Mouse (Mus musculus): ENCODE measurements around the gene Frmd8. TPM values are rescaled to one million over a fixed set of nuclear protein-coding genes. Genes with fewer than 3 reads are reported as not detected.
A peak's percentile ranks its signal among the peaks of the same experiment; 100 is the strongest.

The Frmd8 gene
- total RNA-seq, 2 experiments from 2014 or later = 6.0 to 9.2 TPM

DNA sequence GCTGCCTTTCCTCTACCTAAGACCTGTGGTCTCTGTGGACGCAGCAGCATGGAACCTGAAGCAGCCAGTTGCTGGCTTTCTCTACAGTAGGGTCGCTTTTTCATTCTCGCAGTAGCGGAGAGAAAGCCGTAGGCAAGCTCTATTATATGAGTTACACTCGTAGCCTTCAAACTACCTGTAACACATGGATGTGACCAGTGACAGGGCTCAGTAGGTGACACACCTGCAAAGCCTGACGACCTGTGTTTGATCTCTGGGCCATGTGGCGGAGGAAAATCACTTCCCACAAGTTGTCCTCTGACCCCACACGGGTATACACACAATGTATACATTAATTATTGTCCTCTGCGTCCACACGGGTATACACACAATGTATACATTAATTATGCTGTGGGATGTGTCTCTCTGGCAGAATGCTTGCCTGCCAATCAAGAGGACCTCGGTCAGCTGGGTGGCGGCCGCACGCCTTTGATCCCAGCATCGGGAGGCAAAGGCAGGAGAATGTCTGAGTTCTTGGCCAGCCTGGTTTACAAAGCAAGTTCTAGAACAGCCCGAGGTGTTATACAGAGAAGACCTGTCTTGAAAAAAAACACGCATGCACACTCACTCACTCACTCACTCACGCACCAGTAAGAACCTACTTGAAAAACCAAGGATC is 45.0 kb downstream of the Frmd8 start:
- no peak for ATAC-seq (replicated peaks; ENCODE audit: low FRiP score, poor library complexity, severe bottlenecking)

DNA sequence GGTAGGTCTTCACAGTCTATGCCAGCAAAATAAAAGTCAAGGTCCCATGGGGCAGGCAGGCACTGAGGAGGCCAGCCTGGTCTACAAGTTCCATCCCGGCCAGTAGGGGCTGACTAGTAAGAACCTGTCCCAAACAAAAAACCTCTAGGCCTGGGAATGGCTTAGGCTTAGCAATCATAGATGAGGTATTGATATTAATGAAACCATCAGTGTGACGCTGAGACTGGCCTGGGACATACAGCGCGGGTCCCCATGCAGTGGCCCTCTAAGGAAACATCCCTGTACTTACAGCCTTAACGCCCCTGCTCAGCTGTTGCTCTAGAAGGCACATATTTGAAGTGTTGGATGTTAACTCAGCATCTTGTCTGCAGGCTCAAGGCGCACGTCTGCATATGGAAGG is 46.2 kb downstream of the Frmd8 start:
- no peak for ATAC-seq (replicated peaks; ENCODE audit: low FRiP score, poor library complexity, severe bottlenecking)

DNA sequence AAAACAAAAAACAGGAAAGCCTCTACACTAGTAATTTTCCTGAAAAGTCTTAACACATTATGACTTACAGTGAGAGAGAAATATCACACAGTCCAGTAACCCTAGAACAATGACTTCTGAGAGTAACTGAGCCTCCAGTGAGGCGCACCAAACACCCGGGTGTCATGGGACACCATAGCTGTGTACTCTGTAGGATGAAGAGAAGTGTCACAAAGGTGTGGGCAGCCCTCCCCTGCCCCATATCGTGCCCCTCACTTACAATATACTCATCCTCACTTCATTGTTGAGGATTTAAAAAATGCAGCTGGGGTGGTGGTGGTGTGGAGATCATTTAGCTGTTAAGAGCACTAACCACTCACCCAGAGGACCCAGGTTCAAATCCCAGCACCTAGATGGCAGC is 46.9 kb downstream of the Frmd8 start:
- no peak for ATAC-seq (replicated peaks; ENCODE audit: low FRiP score, poor library complexity, severe bottlenecking)

DNA sequence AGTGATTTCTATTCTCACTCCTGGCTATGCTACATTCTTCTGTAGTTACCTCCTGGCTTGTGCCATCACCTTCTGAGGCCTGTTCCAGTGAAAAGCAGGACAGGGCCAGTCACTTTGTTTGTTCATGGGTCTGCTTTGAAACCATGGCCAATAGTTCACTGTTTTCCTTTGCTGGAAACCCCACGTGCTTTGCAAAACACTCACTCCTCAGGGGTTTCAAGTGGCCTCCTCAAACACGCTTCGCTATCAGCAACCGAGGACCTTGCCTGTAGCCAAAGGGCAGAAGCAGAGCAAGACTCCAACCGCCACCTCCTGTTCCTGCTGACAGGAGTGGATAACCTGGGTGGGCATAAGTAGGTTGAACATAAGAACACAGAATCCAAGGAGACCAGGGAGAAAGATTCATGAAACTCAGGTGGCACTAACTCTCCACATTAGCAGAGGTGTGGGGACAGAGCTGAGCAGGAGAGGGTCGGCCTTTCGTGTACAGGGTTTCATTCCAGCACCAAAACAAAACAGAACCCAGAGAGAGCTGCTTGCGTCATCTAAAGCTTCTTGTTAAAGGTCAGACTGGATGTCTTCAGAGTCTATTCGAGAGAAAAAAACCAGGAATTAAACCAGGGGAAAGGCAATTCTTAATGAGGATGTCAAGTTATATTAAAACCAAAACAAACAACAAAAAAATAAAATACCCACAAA is 47.5 kb downstream of the Frmd8 start:
- no peak for ATAC-seq (replicated peaks; ENCODE audit: low FRiP score, poor library complexity, severe bottlenecking)

DNA sequence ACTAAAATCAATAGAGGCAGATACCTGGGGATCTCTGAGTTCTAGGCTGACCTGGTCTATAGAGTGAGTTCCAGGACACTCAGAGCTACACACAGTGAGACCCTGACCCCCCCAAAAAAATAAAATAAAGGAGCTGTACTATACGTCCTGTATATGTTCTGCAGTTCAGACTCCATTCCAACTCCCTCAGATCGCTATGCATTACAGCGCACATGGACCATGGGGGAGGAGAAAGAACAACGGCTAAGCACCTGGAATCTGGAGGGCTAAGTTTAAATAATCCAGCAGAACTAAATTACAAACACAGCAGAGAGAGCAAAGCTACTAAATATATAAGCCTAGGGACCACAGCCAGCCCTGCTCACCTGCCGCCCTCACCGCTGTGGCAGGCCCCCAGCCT is 48.0 kb downstream of the Frmd8 start:
- no peak for ATAC-seq (replicated peaks; ENCODE audit: low FRiP score, poor library complexity, severe bottlenecking)

DNA sequence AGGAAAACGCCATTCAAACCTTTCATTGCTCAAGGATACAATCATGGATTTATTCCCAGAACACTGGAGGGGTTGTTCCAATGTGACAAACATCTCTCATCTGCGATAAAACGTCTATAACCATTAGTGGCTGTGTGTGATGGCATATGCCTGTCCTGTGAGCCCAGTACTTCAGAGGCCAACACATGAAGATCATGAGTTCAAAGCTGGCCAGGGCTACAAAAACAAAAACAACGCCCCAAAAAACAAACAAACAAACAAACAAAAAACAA is 48.4 kb downstream of the Frmd8 start:
- ATAC-seq (replicated peaks; ENCODE audit: low FRiP score, poor library complexity, severe bottlenecking) = no peak

DNA sequence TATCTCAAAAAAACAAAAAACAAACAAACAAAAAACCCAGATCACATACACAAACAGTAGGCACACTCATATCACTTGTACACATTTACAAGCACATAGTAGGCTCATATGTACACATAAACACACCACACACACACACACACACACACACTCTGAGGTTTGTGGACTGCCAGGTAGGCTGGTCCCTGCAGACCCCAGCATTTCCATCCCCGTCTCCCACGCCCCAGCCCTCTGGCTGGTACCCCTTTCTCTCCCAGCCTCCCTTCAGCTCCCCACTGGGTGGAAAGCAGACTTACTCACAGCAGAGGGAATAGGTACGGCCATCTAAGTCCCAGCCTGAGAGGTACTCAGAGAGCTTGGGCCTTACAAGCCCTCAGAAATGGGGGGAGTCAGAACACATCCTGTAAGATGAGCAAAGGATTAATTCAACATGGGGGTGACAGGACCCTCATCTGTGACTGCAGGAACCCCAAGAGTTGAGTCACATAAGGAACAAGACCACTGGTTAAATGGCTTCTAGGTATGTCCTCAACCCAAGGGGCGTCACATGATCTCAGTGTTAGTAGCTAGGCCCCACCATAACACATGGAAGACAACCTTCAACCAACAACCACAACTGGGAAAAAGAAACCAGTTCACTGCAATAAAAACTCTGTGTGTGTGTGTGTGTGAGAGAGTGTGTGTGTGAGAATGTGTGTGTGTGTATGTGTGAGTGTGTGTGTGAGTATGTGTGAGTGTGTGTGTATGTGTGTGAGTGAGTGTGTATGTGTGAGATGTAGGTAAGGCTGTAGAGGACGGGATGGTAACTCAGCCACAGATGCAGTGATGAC is 49.0 kb downstream of the Frmd8 start:
- no peak for ATAC-seq (replicated peaks; ENCODE audit: low FRiP score, poor library complexity, severe bottlenecking)

DNA sequence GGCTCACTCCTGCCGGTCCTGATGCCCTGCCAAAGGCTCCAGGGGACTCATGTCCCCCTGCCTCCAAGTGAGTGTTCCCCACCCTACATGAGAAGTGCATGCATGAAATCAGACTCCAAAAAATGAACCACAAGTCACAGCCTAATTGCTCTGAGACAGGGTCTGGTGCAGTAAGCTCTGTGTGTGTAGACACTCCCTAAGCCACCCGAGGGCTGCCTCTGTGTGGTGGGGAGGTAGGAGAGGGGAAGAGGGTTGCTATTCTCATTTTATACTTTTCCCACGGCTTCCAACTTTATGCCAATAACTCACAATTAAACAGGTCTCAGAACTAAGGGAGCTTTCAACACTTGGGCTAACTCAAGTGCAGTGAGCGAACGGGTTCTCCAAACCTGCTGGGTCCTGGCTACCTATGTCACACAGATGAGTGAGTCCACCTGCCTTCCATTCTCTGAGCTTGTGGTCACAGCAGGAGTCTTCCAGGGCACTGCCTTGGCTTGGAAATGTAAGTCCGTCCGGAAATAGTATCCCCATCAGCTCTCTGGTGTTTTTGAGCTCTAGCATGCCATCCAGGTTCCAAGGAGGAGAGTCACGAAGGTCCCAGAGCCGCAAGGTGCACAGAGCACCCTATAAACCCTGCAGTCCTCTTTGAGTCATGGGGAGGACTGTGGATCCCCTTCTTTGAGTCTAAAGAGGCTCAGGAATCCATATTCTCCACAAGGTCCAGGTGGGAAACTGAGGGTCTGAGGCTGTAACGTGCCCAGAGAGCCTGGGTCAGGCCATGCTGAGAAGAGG is 50.1 kb downstream of the Frmd8 start:
- ATAC-seq (replicated peaks; ENCODE audit: low FRiP score, poor library complexity, severe bottlenecking) = no peak

DNA sequence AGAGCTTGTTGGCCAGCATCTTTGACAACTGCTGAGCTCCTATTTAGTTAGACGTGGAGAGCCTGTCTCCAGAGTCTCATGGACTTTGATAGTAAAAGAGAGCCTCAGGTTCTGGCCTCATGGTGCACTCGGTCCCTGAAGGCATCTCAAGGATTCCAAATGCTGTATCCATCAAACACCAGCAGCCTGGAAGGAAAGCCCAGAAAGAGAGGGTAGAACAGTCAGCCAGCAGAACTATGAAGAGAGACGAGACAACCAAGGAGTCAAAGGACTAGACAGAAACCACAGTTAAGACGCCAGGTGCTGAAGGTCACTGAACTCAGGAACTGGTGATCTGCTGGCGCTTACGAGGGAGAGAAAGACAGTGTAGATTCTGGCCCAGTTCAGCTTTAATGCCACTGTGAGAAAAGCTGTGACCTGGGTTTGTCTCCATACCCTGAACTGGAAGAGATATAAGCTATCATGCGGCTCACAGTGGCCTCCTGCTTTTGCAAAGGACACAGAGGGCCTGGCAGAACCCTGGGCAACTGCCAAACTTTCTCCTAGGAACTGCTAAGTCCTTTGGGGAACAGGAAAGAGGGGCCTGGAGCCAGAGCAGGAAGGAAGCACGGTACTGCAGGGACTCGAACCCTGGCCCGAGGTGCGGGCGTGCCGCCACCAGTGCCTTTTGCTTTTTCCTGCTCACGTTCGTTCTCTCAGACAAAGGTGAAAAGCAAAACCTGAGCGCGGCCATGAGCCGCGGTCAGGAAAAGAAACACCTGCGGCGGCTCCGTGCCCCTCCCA is 50.8 kb downstream of the Frmd8 start:
- no peak for ATAC-seq (replicated peaks; ENCODE audit: low FRiP score, poor library complexity, severe bottlenecking)

DNA sequence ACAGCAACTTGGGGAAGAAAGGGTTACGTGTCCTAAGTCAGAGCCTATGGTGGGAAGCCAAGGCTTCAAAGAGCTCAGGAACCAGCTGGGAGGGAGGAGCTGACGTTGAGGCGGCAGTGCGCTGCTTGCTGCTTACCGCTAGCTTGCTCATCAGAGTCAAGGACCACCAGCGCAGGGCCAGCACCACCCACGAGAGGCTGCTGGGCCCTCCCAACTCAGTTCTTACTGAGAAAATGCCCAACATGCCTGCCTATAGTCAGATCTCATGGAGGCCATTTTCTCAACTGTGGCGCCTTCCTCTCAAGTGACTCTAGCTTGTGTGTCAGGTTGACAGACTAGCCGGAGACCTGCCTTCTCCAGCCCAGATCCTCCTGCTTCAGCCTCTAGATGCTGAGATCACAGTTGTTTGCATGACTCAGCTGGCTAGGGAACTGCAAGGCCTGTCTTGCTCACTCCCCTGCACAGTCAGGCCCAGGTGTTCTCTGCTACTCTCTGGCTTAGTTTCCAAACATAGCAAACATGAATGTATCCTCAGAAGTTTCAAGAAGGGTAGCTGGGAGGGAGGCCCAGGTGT is 51.7 kb downstream of the Frmd8 start:
- peak; percentile 20; the same call in 1 of the 2 replicates for ATAC-seq (replicated peaks; ENCODE audit: low FRiP score, poor library complexity, severe bottlenecking)

DNA sequence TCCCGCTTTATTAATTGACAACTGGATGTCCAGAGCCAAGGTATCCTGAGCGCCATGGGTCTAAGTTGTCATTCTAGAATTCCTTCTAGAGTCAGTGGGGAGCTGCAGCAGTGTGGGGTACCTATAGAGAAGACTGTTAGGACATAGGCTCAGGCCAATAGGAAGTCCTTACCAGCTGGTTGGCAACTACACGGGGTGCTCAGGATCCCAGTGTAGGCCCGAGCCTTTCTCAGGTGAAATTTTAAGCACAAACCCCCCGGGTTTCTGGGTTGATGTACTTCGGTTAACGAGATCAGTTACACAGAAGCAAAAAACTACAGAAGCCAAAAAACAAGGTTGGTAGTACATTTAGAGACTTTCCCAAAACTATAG is 52.3 kb downstream of the Frmd8 start:
- ATAC-seq (replicated peaks; ENCODE audit: low FRiP score, poor library complexity, severe bottlenecking) = no peak

DNA sequence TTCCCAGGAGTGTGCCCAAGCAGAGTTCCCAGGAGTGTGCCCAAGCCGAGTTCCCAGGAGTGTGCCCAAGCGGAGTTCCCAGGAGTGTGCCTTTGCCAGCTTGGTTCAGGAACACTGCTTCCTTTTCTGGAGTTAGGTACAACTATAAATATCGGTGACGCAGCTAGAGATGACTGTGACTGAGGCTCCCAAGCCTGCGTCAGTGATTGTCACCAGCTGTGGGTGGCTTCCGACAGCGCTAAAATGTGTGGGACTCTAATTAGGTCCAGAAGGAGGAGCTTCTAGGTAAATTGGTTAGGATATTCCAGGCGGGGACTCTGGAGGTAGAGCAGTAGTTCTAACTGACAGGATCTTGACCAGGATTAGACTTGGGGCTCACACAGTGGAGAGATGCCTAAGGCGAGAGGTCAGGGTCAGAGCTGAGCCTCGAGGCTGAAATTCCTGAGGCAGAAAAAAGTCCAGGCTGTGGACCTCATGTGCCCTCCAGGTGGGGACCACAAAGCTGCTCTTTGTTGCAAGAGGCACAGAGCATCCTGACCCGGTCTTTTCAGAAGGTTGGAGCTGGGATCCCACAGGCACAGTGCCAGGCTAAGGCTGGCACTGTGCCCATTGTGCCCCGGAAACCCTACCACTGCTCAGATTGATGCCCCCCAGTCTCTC is 52.8 kb downstream of the Frmd8 start:
- no peak for ATAC-seq (replicated peaks; ENCODE audit: low FRiP score, poor library complexity, severe bottlenecking)

DNA sequence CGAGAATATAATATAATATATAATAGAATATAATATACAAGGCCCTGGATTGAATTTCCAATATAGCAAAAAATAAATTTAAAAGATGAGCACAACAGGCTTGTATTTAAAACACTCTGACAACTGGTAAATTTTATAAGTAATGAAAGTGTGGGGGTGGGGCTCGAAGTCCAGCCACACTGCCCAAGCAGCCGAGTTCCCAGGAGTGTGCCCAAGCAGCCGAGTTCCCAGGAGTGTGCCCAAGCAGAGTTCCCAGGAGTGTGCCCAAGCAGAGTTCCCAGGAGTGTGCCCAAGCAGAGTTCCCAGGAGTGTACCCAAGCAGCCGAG is 53.3 kb downstream of the Frmd8 start:
- ATAC-seq (replicated peaks; ENCODE audit: low FRiP score, poor library complexity, severe bottlenecking) = no peak

DNA sequence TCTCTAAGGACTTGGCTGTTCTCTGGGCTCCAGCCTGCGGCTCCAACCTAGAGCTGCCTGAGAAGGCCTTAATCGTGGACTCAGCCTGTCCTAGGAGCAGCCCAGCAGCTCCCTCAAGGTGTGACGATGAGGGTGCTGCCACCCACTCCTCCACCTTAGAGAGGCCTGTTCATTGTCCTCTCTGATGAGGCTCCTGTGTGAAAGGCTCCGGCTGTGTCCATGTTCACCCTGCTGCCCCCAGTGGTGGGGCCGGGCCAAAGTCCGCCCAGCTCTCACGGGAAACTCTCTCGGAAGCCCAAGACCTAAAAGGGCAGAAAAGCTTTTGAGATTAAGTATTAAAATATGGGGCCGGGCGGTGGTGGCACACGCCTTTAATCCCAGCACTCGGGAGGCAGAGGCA is 55.5 kb downstream of the Frmd8 start:
- no peak for ATAC-seq (replicated peaks; ENCODE audit: low FRiP score, poor library complexity, severe bottlenecking)

DNA sequence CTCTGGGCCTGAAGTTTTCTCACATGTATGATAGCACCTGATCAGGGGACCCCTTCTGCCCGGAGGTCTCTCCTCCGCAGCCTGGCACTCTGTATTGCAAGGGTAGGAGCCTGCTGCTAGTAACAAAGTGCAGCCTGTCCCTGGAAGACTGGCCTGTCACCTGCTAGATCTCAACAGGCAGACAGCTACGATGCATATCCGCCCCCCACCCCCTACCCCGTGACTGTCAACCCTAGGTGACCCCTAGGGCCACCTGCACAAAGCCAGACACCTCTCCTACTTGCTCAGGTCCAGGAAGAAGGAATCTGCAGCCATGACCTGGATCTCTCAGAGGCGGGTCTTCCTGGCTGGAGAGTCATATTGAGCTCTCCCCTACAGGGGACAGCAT is 56.5 kb downstream of the Frmd8 start:
- ATAC-seq (replicated peaks; ENCODE audit: low FRiP score, poor library complexity, severe bottlenecking) = no peak

DNA sequence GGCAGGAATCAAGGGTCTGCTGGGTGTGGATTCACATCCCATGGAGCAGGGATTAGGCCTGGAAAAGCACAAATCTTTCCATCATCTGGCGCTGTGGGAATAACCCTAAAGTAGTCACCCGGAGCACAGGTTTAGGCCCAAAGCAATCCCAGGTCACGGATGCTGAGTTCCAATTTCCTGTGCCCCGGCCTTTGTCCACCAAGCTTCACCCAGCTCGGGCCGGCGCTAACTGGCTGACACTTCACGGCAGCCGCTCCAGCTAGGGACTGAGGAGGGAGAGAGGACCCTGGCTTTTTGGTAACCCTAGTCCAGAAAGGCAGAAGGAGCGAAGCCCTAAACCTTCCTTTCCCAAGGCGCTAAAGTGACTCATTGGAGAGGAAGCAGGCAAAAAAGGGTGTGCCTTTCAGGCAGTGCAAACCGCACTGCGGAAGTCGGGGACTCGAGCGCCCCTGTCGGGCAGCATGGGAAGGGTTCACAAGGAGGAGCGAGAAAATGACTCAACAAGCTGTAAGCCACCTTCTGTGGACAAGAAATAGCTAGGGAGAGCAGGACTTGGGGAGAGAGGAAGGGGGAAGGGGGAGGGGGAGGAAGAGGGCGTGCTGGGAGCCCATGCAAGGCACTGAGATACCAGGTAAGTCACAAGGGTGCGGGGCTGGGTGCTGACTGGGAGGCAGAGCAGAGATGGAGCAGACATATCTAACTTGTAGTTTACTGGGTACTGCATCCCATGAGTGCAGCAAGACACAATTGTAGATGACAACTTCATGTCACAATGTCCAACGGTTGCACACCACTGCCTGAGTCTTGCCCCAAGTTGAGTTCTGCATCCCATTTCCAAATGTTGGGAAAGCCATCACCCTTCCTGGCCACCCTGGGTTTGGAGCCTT is 57.1 kb downstream of the Frmd8 start:
- peak; percentile 99 for ATAC-seq (replicated peaks; ENCODE audit: low FRiP score, poor library complexity, severe bottlenecking)

DNA sequence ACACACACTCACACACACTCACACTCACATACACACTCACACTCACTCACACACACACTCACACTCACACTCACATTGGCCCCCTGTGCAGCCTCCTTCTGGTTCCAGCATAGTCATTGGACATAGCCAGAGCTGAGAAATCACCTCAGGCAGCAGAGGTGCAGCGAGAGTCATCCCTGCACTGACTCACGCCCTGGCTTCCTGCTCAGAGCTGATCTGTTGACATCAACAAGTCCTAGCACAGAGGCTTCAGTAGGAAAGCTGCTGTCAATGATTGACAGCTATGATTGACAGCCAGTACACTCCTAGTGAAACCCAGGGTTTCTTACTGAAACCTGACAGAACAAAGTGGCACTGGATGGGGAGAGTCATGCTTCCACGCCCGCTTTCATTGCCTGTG is 59.1 kb downstream of the Frmd8 start:
- ATAC-seq (replicated peaks; ENCODE audit: low FRiP score, poor library complexity, severe bottlenecking) = no peak

DNA sequence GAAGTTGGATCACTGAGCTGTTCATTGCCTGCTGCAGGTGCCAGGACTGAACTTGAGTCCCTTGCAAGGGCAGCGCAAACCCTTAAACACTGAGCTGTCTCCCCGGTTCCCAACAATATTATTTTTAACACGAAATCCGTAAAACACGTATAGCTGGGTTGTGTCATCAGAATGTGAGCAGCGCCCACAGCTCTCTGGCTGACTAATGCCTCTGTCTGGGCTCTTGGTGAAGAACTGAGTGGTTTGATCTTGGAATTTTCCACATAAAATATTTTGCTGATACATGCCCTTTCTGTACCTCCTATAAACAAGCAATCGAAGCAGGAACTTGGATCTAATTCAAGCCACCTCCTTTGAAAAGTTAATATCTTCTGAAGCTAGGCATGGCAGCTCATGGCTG is 60.1 kb downstream of the Frmd8 start:
- no peak for ATAC-seq (replicated peaks; ENCODE audit: low FRiP score, poor library complexity, severe bottlenecking)
